In genomic region chr5:75342599-75342998, GRCm38 (mm10) we compare ENCODE assay signal across 31 mouse cellular contexts.
DNase-seq lines count a peak whose midpoint lies in the region; ATAC-seq and TF ChIP-seq lines count a peak whose summit lies in the region.
"Had no signal": no experiment of that assay in that cellular context is flagged by ENCODE, and none has a peak within 500 bp of the region (broad histone marks: within the 10 kb centered on the region; RNA-seq: fewer than 3 reads in every experiment).

No protein-coding gene starts in this region.

- no peak for ATAC-seq in liver, postnatal 0 days
- no peak for ATAC-seq in liver, embryonic 11.5 days (replicated peaks; ENCODE audit: low FRiP score)
- peak; percentile 97 for ATAC-seq in granulocyte monocyte progenitor cell, adult 5-6 weeks (replicated peaks; ENCODE audit: poor library complexity, severe bottlenecking)
- no peak for ATAC-seq in midbrain, embryonic 13.5 days
- no peak for ATAC-seq in monocyte, adult 5-6 weeks (replicated peaks; ENCODE audit: insufficient number of reproducible peaks, low FRiP score, low TSS enrichment, poor library complexity, severe bottlenecking)
- ATAC-seq: CD4-positive, CD25-positive, alpha-beta regulatory T cell, adult 4 months; forebrain, embryonic 14.5 days; forebrain, postnatal 0 days; hindbrain, postnatal 0 days; inflammation-experienced regulatory T-cells, adult 6 months had no signal

- peak; percentile 14 for DNase-seq in liver, postnatal 0 days
- DNase-seq in liver, embryonic 11.5 days (ENCODE audit: low spot score) = no peak
- DNase-seq in MEL-GATA-1-ER (ENCODE audit: extremely low read depth, low read depth) = peak; percentile 13
- no peak for DNase-seq in lung, postnatal 14 days
- DNase-seq: adrenal gland, adult 2 months; adrenal gland, postnatal 14 days; cerebellum, adult 11 months; cerebellum, adult 2 months; cerebellum, adult 9-11 months; cerebellum, postnatal 25 days; embryo, embryonic 11 days; forebrain, postnatal 0 days; gastrocnemius, adult 2 months; gastrocnemius, postnatal 14 days; heart, adult 18-20 months; heart, postnatal 10 days; heart, postnatal 4 days had no signal

- H3K4me1 ChIP-seq in liver, postnatal 0 days (ENCODE audit: insufficient read depth) = no peaks in the 10 kb centered on the region
- H3K4me1 ChIP-seq in liver, embryonic 11.5 days (replicated peaks; ENCODE audit: control insufficient read depth, insufficient read depth, low read length) = no peaks in the 10 kb centered on the region
- peaks cover 12% of the 10 kb centered on the region for H3K4me1 ChIP-seq in midbrain, embryonic 13.5 days (replicated peaks)
- H3K4me1 ChIP-seq: embryonic facial prominence, embryonic 13.5 days; heart, embryonic 12.5 days; heart, embryonic 15.5 days had no signal

- no peaks in the 10 kb centered on the region for H3K9me3 ChIP-seq in liver, postnatal 0 days (ENCODE audit: low read length)
- no peaks in the 10 kb centered on the region for H3K9me3 ChIP-seq in liver, embryonic 11.5 days (ENCODE audit: control insufficient read depth, low read length)
- no peaks in the 10 kb centered on the region for H3K9me3 ChIP-seq in midbrain, embryonic 13.5 days
- H3K9me3 ChIP-seq: embryonic facial prominence, embryonic 10.5 days; embryonic facial prominence, embryonic 13.5 days; forebrain, embryonic 10.5 days; heart, embryonic 12.5 days; heart, embryonic 15.5 days had no signal

- H3K27ac ChIP-seq in liver, postnatal 0 days (ENCODE audit: low read depth) = no peak overlapping the region
- no peak overlapping the region for H3K27ac ChIP-seq in liver, embryonic 11.5 days (ENCODE audit: low read depth, low read length)
- no peak overlapping the region for H3K27ac ChIP-seq in midbrain, embryonic 13.5 days
- H3K27ac ChIP-seq: embryonic facial prominence, embryonic 10.5 days; embryonic facial prominence, embryonic 13.5 days; forebrain, embryonic 10.5 days; gastrocnemius, adult 2 months; heart, embryonic 15.5 days; hindbrain, embryonic 14.5 days; hindbrain, postnatal 0 days had no signal

- H3K4me2 ChIP-seq in liver, postnatal 0 days (ENCODE audit: low read depth, low read length) = no peak overlapping the region
- no peak overlapping the region for H3K4me2 ChIP-seq in liver, embryonic 11.5 days
- H3K4me2 ChIP-seq in midbrain, embryonic 13.5 days (replicated peaks) = no peak overlapping the region
- H3K4me2 ChIP-seq: embryonic facial prominence, embryonic 13.5 days; heart, embryonic 12.5 days; heart, embryonic 15.5 days; hindbrain, embryonic 14.5 days had no signal

- H3K4me3 ChIP-seq in liver, postnatal 0 days (ENCODE audit: low read depth, low read length) = no peak overlapping the region
- no peak overlapping the region for H3K4me3 ChIP-seq in liver, embryonic 11.5 days (ENCODE audit: low read depth, low read length)
- H3K4me3 ChIP-seq in midbrain, embryonic 13.5 days (replicated peaks) = no peak overlapping the region
- H3K4me3 ChIP-seq: embryonic facial prominence, embryonic 10.5 days; embryonic facial prominence, embryonic 13.5 days; erythroblast, embryonic 14.5 days; forebrain, embryonic 10.5 days; gastrocnemius, adult 2 months; heart, embryonic 12.5 days; heart, embryonic 15.5 days had no signal

- TF ChIP-seq CTCF in liver, postnatal 0 days (IDR thresholded peaks at IDR 0.05; ENCODE audit: low read depth) = no peak

- 71% methylated on average over 7 of the region's 7 CpGs for WGBS in liver, postnatal 0 days (ENCODE audit: insufficient replicate concordance)
- WGBS in liver, embryonic 11.5 days = 76% methylated on average over 7 of the region's 7 CpGs
- WGBS in midbrain, embryonic 13.5 days = 94% methylated on average over 7 of the region's 7 CpGs

- no peaks in the 10 kb centered on the region for H3K36me3 ChIP-seq in liver, postnatal 0 days (replicated peaks; ENCODE audit: insufficient read depth, low read length)
- H3K36me3 ChIP-seq in liver, embryonic 11.5 days (ENCODE audit: control insufficient read depth, insufficient read depth, low read length) = no peaks in the 10 kb centered on the region
- no peaks in the 10 kb centered on the region for H3K36me3 ChIP-seq in midbrain, embryonic 13.5 days
- H3K36me3 ChIP-seq: embryonic facial prominence, embryonic 10.5 days; embryonic facial prominence, embryonic 13.5 days; forebrain, embryonic 10.5 days; heart, embryonic 12.5 days; heart, embryonic 15.5 days had no signal

- H3K9ac ChIP-seq in liver, postnatal 0 days (replicated peaks) = no peak overlapping the region
- H3K9ac ChIP-seq in liver, embryonic 11.5 days (ENCODE audit: low read depth, low read length) = no peak overlapping the region
- no peak overlapping the region for H3K9ac ChIP-seq in midbrain, embryonic 13.5 days (replicated peaks)
- H3K9ac ChIP-seq: embryonic facial prominence, embryonic 13.5 days; forebrain, postnatal 0 days; heart, embryonic 12.5 days; heart, embryonic 15.5 days; hindbrain, embryonic 14.5 days had no signal

- no peak for TF ChIP-seq EP300 in liver, postnatal 0 days (IDR thresholded peaks at IDR 0.05; ENCODE audit: low read depth)

- H3K27me3 ChIP-seq in liver, postnatal 0 days (ENCODE audit: insufficient read depth, low read length) = no peaks in the 10 kb centered on the region
- no peaks in the 10 kb centered on the region for H3K27me3 ChIP-seq in liver, embryonic 11.5 days (replicated peaks; ENCODE audit: control insufficient read depth, insufficient read depth, low read length)
- peaks cover 52% of the 10 kb centered on the region for H3K27me3 ChIP-seq in midbrain, embryonic 13.5 days
- H3K27me3 ChIP-seq: embryonic facial prominence, embryonic 13.5 days; heart, embryonic 12.5 days; heart, embryonic 15.5 days had no signal

Comparison
In these comparisons a context has a peak if more than half of its experiments do, and no peak if none do; other contexts are left out.
1. DNase-seq: peak in liver, postnatal 0 days (single experiment) and MEL-GATA-1-ER (single experiment); none in liver, embryonic 11.5 days (single experiment) and lung, postnatal 14 days (single experiment).